Mouse (Mus musculus) heart, postnatal 36 days (tissue): Measurements from ENCODE around the gene Sh2d4b. TPM values are rescaled to one million over a fixed set of nuclear protein-coding genes. Genes with fewer than 3 reads are reported as not detected.
A peak's percentile ranks its signal among the peaks of the same experiment; 100 is the strongest.

Experiments used
- DNase-seq, 2 experiments: peaks; one replicate each; pipeline ENCODE4 v3.0.0; 2021 to 2022
- intact Hi-C: fragments of 180-260 bp; cut with DNase I; formaldehyde crosslinking; loops from one replicate; pipeline ENCODE4 v1.15.1; 2025
- total RNA-seq, 2 experiments: library from RNA; stranded (reverse); gene quantifications; 2 replicates each; pipeline ENCODE4 v1.2.3; 2021

Sh2d4b gene
- total RNA-seq, 2 experiments from 2014 or later: 0.36 to 0.98 TPM

DNA sequence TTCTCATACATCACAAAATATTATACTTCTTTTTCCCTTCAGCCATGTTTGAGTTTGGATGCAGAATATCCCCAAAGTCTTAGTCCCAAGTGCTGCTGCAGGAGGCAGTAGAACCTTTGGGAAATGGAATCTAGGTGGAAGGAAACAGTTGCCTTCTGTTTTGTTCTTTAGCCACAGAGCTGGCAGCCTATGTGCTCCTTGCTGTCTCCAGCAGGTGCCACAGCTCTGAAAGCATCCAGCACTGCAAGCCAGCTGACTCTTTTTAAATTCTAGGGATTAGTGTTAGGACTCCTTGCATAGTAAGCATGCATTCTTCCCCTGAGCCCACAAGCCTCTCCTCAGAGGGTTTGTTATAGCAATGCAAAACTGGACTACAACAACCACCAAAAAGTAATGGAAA, 18.5 kb upstream of the Sh2d4b start:
- no peak for DNase-seq
- intact Hi-C loops: no loop called here

DNA sequence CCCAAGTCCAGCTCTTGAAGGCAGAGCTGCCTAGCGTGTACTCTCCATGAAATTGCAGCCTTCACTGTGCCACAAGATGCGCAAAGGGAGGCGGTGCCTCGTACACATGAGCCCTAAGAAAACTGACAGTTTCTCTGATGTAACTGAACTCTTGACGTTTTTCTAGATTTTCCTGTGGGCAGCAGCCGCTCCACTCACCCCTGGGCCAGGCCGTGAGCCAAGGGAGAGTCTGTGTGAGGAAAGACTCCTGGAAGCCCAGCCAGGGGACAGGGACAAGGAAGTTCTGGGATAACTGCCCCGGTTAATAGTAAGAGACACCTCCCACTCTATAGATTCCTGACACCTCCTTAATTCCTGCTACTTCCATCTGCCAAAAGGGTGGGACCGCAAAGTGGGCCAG, 15.7 kb upstream of the Sh2d4b start:
- intact Hi-C loops: no loop called here
- no peak for DNase-seq

DNA sequence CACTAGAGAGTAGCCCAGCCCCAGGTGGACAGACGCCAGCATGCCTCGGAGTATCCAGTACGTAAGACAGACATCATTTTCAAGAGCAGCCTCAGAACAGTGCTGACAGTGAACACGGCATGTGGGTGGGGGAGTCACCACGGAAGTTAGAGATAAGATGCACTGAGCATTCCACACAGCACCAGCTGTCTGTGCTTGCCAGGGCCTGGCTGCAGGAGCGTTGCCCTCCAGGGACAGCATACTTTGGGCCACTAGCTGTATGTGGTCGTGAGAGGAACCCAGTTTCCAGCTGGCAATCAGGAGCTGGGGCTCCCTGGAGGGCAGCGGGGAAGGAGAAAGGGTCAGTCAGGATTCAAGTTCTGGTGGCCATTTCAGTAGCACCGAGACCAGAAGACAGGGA, 13.7 kb upstream of the Sh2d4b start:
- intact Hi-C loops: no loop called here
- DNase-seq: no peak

DNA sequence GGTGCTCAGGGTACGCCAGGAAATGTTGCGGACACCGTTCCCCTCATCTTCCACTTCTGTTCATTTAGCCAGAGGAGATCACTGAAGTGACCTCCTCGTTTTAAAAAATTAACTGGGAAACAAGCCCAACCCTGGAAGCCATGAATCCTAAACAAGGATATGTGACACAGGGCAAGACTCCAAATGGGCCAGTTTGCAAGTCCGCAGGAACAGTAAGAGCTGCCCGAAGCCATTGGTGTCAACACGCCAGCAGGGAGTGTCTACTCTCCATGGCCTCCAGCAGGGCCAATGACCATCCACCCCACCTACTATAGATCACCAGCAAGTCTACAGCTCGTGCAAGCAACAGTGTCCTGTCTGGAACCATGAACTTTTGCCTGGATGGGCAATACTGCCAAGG, 12.7 kb upstream of the Sh2d4b start:
- intact Hi-C loops: no loop called here
- no peak for DNase-seq

DNA sequence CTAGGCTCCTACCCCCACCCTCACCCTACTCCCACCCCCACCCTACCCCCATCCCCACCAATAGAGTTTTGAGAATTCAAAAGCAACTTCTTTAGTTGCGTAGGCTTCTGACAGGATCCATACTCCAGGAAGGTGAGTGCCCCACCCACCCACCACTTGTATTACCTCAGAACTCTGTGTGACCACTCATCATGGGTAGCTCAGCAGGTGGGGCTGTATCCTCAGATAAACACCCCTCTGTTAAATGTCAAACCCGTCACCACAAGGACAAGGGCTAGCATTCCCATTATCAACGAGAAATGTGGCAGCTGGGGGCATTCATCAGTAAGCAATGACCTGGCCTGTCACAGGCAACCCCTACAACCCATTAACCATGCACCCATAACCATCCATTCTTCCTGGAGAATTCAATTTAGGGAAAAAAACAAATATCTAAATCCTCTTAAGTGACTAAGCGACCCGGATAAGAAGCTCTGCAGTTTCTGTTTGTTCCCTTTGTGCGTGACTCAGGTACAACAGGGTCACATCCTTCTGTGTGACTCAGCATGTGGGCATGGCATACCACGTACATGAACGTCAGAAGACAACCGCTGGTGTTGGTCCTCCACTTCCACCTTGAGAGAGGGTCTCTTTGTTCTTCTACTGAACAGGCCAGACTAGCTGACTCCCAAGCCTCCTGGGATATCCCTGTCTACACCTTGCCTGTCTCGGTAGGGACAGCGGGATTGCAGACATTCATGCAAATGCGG, 9.4 kb upstream of the Sh2d4b start:
- intact Hi-C loops: no loop called here
- DNase-seq: no peak

DNA sequence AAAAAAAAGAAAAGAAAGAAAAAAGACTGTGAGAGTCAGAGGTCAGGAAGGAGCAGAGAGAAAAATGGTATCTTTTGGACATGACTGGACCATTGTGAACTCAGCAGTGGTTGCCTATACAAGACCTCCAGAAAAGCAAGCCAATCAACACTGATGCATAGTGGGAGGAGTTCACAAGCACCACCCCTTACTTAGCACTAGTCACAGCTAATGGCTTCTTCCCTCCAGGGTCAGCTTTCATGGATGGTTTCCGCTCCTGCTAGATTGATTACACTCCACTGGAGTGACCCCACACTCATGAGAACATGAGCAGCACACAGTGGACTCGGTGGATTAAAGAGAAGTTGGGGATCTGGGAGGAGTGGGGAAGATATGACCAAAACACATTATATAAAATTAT, 7.2 kb upstream of the Sh2d4b start:
- intact Hi-C loops: no loop called here
- no peak for DNase-seq

DNA sequence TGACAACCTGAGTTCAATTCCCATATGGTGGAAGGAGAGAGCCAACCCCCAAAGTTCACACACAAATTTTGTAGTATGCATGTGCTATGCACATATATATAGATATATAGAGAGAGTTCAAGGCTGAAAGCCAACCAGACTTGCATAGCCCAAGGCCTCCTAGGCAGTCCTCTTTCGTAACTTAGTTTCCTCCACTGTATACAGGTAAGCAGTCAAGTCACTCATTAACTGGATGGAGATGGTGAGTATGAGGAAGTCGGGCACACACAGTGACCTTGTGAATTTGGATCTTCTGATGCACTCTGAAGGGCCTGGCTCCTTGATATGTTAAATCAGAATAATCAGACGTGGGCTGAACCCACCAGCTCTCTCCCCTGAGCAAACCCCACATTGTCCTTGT, 4.8 kb upstream of the Sh2d4b start:
- intact Hi-C loops: no loop called here
- no peak for DNase-seq

DNA sequence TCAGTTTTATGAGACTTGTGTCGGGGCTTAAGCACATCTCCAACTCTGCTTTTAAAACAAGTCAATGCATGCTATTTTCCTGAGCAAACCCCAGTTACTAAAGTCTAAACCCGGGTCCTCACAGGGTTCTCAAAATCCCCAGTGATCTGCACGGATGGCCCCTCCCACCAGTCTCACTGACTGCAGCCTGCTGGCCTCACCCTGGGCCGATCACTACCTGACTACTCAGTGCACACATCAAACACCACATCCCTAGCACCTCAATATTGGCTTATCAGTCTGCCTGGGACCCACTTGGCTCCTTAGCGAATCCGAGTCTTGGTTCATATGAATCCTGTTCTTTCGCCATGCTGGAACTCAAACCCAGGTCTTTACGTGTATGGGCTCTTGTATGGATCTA, 2.6 kb upstream of the Sh2d4b start:
- intact Hi-C loops: no loop called here

DNA sequence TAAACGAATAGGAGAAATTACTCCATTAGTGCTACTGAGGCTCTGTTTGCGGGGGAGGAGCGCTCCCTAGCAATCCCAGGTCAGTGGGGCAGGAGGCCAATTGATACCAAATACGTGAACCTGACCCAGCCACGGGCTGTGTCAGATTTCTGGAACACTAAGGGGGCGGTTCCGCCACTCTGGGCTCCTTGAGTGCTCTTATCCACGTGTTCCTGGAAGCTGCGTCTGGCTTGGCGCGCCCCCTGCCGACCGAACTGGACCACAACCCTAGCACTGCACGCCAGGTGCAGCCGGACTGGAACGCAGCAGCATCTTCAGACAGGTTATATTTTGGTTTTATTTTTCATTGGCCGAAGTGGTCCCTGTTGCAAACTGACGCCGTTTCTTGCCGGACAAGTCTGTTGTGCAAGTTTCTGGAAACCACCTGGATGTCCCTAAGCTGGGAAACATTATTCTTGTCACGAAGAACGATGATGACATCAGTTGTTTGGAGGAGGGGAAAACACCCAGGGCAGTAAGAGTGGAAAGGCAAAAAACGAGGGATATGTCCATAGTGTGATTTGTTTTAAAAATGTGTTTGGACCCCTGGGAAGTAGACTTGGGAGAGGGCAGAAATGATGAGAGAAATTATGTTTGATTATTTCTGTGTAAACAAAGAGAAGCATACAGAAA, 1.6 kb upstream of the Sh2d4b start:
- intact Hi-C loops: loop anchor here (5.0 kb wide), 2 partner anchors 102 to 1362 kb away; no protein-coding TSS in a partner anchor
- peak; percentile 79 to 84 for DNase-seq

More for the DNA sequence above, 2.6 kb upstream of the Sh2d4b start:
- DNase-seq: no peak

DNA sequence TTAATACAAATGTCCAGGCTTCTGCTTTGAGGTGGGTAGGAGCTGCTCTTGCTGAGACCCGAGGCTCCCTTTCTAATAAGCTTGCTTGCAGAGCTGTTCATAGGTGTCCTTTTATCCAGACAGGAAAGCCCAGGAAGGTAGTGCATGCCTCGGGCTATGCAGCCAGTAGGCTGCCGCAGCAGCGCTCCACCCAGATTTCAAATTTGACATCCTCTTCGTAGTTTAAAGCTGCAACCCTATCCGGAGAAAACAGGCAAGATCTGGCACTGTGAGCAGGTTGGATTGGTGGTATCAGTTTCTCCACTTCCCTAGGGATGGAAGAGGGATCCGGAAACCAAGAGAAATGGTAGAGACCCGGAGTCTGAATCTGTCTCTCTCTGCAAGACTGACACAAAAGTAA, 818 bp upstream of the Sh2d4b start:
- DNase-seq: no peak
- intact Hi-C loops: loop anchor here (5.0 kb wide), 2 partner anchors 102 to 1362 kb away; no protein-coding TSS in a partner anchor

DNA sequence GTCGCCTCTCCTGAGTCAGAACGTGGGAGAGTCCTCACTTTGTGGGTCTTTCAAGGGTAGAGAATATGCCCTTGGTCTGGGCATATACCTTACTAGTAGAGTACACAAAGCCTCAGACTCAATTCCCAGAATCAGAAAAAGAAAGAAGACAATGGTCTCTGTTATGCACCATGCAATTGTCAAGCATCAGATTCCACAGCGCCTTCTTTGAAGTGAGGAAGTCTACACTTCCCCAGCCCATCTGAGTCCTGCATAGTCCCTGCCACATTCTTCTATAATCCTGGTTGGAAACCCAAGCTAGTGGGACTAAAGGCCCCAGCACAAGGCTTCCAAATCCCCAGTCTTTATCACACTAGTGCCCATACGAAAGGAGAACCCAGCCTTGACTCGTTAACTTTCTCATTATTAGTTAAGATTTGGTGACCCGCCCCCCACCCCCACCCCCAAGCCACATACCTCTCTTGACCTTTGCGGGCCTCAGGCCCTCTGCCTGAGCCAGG, 690 bp downstream of the Sh2d4b start:
- intact Hi-C loops: loop anchor here (5.0 kb wide), 2 partner anchors 100 to 1360 kb away; no protein-coding TSS in a partner anchor
- DNase-seq: no peak

DNA sequence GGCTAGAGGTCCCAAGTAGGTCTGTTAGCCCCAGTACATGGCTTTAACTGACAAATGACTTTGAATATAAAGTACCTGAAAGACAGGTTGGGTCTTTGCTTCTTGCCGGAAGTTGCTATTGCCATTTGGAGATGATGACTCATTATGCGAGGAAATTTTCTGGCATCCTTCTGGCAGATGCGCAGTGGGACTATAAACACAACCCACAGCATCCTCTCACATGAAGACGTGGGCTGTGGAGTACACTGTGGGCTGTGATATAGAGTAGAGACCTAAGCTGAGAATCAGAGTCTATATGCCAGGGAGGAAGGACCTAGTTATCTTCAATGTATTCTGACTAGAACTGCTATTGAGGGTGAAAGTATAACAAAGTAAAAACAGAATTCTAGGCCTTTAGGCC, 1.6 kb downstream of the Sh2d4b start:
- intact Hi-C loops: loop anchor here (5.0 kb wide), 2 partner anchors 99 to 1359 kb away; no protein-coding TSS in a partner anchor
- no peak for DNase-seq

DNA sequence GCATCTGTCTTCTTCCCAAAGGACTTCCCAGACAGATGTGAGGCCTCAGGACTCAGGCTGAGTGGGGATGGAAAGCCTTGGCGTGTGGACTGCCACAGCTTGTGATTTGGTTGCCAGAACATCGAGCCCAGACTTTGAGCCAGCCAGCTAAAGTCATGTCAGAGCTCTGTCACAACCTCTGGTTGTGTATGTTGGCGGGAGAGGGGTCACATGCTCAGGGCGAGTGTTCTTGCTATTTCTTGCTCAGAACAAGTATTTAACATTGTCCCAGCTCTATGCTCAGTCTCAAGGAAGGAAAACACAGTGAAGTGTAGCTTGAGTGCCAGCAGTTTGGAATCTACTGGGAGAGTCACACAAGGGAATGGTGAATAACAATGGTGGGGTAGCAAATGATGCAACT, 3.4 kb downstream of the Sh2d4b start:
- DNase-seq: peak; percentile 47 to 50
- intact Hi-C loops: loop anchor here (5.0 kb wide), 2 partner anchors 97 to 1357 kb away; no protein-coding TSS in a partner anchor

DNA sequence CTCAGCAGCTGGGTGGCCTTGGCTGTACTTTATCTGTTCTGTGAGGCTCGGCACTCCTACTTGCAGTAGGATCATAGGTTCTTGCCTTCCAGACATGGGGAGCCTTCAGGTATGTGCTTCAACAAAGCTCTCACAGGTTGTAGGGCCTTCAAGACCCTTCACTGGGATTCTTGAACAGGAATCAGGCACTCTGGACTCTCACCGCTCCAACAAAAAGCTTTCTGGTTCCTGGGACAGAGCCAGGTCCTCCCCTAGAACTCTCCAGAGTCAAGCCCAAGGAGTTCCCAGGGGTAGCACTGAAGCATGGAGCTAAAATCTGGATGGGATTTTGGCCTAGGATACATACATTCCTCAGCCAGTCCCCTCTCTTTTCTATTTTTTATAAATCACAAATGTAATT, 3.9 kb downstream of the Sh2d4b start:
- intact Hi-C loops: no loop called here
- peak in 1 of 2 experiments; percentile 3 for DNase-seq

DNA sequence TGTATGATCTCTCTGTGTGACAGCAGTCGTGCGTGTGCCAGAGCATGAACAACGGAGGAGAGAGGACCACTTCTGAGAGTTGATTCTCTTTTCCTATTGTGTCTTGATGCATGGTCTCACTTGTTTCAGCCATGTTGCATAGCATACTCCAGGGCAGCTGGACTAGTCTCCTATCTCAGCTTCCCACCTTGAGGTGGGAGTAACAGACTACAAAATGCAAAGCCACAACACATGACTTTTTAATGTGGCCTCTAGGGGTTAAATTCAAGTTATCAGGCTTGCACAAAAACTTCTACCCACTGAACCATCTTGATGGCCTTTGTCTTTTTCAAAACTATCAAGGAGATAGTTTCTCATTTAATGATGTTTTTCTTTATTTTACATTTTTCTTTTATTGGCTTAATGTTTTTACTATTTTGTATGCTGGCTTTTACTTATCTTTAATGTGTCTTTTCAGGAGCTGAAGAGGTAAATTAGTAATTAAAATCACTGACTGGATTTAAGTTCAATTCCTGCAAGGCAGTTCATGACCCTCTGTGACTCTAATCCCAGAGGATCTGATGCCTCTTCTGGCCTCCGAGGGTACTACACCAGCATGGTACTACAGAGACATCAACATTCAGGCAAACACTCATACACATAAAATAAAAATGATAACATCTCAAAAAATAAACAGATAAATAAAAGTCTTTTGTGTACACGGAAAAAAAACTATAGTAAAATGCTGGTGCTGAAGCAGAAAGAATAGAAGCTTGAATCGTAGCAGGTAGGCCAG, 6.5 kb downstream of the Sh2d4b start:
- DNase-seq: peak in 1 of 2 experiments; percentile 33
- intact Hi-C loops: no loop called here

DNA sequence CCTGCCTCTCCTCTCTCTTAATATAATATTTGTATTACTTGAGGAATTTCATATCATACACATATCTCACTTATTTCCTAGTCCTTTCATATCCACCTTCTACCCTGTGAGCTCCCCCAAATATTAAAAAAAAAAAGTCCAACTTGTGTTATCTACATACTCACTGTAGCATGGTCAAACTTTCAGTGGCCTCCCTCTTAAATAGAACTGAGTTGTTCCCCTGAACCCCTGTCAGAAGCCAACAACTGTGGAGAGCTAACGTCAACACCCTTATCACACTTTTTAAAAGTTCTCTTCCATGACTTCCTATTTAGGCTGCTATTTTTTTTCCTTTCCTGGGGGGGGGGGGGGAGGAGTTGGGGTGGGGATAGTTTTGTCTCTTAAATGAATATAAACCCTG, 7.3 kb downstream of the Sh2d4b start:
- no peak for DNase-seq
- intact Hi-C loops: no loop called here

DNA sequence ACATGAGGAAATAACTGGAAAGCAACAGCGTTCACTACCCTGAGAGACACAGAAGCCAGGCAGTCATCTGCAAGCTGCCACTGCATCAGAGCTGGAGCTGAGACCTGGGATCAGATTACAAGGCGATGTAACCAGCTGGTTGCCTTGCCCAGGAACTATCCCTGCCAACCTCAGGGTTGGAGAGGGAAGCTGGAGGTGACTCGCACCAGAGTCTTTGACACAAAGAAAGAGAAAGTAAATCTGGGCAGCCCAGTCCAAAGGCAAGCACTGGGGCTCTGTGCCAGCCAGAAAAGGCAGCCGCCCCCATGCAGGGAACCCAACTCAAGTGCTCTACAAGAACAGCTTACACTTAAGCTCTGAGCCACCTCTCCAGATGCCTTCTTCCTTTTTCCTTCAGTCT, 7.8 kb downstream of the Sh2d4b start:
- intact Hi-C loops: no loop called here
- no peak for DNase-seq

DNA sequence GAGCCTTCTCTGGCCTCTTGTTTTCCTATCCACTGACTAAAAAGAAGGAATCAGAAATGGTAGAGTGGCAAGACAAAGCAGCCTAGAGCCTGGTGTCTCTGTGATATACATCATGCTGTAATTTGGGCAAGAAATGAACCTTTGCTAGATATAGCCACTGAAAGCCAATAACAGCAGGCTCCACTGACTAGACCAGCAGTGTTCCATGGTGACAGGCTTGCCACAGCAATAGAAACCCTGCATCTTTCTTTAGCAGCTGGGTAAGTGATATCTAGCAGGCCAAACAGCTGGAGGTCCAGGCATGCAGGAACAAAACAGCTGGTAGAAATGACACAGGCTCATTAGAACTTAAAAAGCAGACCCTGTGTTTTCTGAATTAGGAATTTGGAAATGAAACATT, 18.5 kb downstream of the Sh2d4b start:
- DNase-seq: no peak
- intact Hi-C loops: no loop called here

DNA sequence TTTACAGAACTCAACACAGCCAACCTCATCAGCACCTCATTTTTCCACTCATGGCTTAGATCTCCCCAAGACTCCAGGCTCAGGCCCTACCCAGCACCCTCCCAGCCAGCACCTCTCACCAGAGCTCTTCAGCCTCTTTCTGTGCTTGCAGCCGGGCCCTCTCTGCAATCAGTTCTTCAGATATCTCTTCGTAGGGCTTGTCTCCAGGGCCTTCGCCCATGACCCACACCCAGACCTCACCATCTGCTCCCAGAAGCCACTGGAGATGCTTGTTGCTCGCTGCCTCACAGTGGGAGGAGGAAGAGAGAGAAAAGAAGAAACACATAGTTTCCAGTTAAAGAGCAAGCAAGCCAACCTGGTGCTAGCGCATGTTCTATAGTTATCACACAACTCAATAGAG, 19.1 kb downstream of the Sh2d4b start:
- intact Hi-C loops: no loop called here

DNA sequence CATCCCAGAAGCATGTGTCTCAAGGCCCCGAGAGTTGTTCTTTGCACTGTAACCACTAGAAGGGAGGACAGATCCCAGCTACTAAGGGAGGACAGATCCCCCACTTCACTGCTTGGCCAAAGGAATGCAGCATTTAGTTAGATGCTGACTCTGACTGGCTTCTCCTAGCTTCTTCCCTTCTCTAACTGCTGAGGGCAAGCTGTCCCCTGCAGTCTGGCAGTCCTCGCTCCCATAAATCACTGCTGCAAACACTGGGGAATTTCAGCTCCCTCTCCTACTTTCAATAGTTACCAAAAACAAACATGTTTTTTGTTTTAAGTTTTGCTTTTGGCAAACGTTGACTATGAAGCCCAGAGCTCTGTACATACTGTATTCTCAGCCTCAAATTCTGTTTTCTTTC, 22.5 kb downstream of the Sh2d4b start:
- intact Hi-C loops: no loop called here
- no peak for DNase-seq

More for the DNA sequence above, 19.1 kb downstream of the Sh2d4b start:
- no peak for DNase-seq
